Mouse (Mus musculus) embryonic facial prominence, embryonic 15.5 days (tissue): ENCODE measurements around the gene Gusb. TPM values are rescaled to one million over a fixed set of nuclear protein-coding genes. Genes with fewer than 3 reads are reported as not detected.

Experiments used
- ATAC-seq: fragments of 200-750 bp; cut with Nextera tagmentation; 2 replicates; pipeline ENCODE4 v1.8.0; 2017; ENCODE audit warnings: low read depth, moderate TSS enrichment; ENCODE audit not compliant: insufficient number of reproducible peaks, low FRiP score, low TSS enrichment
- H3K27ac ChIP-seq: fragments of 300-500 bp; sonication (generic); replicated peaks from 2 replicates; pipeline ENCODE4 v1.5.1; 2015; ENCODE audit warnings: mild to moderate bottlenecking, inconsistent platforms
- H3K27me3 ChIP-seq: fragments of 300-500 bp; sonication (generic); 2 replicates; pipeline ENCODE4 v1.6.1; 2015; ENCODE audit warnings: inconsistent platforms
- H3K36me3 ChIP-seq: fragments of 300-500 bp; sonication (generic); 2 replicates; pipeline ENCODE4 v1.6.1; 2015; ENCODE audit warnings: mild to moderate bottlenecking, inconsistent platforms
- H3K4me1 ChIP-seq: fragments of 300-500 bp; sonication (generic); 2 replicates; pipeline ENCODE4 v1.6.1; 2015; ENCODE audit warnings: inconsistent platforms
- H3K4me2 ChIP-seq: fragments of 300-500 bp; sonication (generic); replicated peaks from 2 replicates; pipeline ENCODE4 v1.6.1; 2015; ENCODE audit warnings: mild to moderate bottlenecking, inconsistent platforms
- H3K4me3 ChIP-seq: fragments of 300-500 bp; sonication (generic); replicated peaks from 2 replicates; pipeline ENCODE4 v1.5.1; 2015; ENCODE audit warnings: mild to moderate bottlenecking, inconsistent platforms
- H3K9ac ChIP-seq: fragments of 300-500 bp; sonication (generic); 2 replicates; pipeline ENCODE4 v1.6.1; 2015; ENCODE audit warnings: inconsistent platforms
- H3K9me3 ChIP-seq: fragments of 300-500 bp; sonication (generic); replicated peaks from 2 replicates; pipeline ENCODE4 v1.6.1; 2016; ENCODE audit warnings: inconsistent platforms
- WGBS: fragments of 180-500 bp; shearing (Covaris S2); methylation state at CpG from one replicate; pipeline ENCODE4 v1.1.7; 2015; 5-methylcytosine and 5-hydroxymethylcytosine counted together
- polyA plus RNA-seq: library from polyadenylated mRNA; unstranded; fragments of >200 nt; fragmentation: Nextera tagmentation; extraction: Ambion mirVana; gene quantifications from 2 replicates; pipeline ENCODE4 v1.2.1, GENCODE M21; 2015

Gene Gusb
- polyA plus RNA-seq, 1 experiment from 2014 or later, result 46.7 TPM

DNA sequence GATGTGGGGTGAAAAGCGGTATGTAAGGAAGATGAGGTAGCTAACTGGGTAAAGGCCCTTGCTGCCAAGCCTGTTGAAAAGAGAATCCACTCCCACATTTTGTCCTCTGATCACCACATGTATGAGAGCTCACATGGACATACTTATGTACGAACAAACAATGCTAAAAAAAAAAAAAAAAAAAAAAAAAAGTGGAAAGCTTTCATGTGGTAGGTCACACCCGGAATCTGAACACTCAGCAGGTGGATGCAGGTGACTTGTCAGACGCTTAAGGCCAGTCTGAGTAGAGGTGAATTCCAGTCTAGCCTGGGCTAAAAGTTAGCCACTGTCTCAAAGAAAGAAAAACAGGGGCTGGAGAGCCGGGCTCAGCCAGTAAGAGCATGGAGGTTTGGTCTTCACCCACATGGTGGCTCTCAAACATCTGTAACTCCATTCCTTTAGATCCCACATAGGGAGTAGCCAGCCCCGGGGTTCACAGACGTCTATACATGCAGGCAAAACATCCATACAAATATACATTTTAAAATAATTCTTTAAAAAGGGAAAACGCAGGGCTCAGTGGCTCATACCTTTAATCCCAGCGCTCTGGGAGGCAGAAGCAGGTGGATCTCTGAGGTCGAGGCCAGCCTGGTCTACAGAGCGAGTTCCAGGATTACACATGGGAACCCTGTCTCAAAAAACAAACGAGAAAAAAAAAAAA is 20.4 kb upstream of the Gusb start:
- 0 out of 2 replicates have a peak, but pooled peaks cover 3% of the 10 kb centered on the region for H3K27me3 ChIP-seq
- peaks cover 13% of the 10 kb centered on the region for H3K4me1 ChIP-seq
- no peaks in the 10 kb centered on the region for H3K9me3 ChIP-seq
- no peak overlapping the region for H3K27ac ChIP-seq
- ATAC-seq, result no peak
- H3K4me2 ChIP-seq, result peak overlapping the region; percentile 87
- 36% methylated on average over 12 of the region's 12 CpGs for WGBS
- no peak overlapping the region for H3K9ac ChIP-seq
- peak overlapping the region; percentile 60 for H3K4me3 ChIP-seq
- H3K36me3 ChIP-seq, result 0 out of 2 replicates have a peak, but pooled peaks cover 2% of the 10 kb centered on the region

DNA sequence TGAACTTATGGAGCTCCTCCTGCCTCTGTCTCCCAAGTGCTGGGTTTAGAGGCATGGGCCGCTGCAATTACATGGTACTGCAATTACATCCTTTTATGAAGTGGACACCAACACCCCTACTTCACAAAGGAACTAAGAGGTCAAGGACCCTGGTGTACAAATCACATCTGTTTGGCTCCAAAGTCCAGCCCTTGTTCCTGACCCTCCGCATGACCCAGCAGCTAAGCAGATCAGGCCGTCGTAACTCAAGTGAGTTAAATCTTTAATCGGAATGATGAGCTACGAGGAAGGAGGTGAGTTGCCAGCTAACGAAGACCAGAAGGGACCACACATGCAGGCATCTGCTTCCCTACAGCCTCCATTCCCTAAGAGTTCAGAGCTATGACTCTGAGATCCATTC is 19.5 kb upstream of the Gusb start:
- H3K9me3 ChIP-seq, result no peaks in the 10 kb centered on the region
- H3K4me2 ChIP-seq, result no peak overlapping the region
- 0 out of 2 replicates have a peak, but pooled peaks cover 3% of the 10 kb centered on the region for H3K36me3 ChIP-seq
- H3K4me3 ChIP-seq, result no peak overlapping the region
- peaks cover 13% of the 10 kb centered on the region for H3K4me1 ChIP-seq
- no peak for ATAC-seq
- no peak overlapping the region for H3K9ac ChIP-seq
- 0 out of 2 replicates have a peak, but pooled peaks cover 3% of the 10 kb centered on the region for H3K27me3 ChIP-seq
- no peak overlapping the region for H3K27ac ChIP-seq
- WGBS, result 58% methylated on average over 7 of the region's 7 CpGs

DNA sequence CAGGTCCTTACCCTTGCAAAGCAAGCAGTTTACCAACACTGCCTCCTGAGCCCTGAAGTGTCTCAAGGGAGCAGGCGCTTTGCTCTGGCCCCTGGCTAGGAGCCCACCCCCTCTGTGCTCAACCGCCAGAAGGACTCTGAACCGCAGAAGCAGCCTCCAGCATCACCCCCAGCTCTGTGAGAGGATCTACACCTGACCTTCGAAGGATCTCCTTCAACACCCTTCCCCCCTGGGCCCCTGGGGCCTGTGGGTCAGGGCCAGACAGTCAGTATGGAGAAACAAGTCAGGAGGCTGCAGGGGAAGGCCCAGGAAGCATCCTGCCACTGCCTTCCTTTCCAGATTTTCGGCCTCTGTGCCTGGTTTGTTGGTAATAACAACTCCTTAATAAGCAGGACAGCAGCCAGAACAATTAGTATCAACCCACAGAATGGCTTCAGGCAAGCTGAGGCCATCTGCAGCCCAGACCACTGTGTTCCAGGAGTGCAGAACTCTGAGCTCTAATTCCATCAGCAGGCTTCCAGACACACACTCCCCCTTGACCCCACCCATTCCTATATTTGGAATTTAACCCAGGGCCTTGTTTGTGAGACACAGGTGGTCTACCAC is 18.6 kb upstream of the Gusb start:
- no peak overlapping the region for H3K9ac ChIP-seq
- H3K4me1 ChIP-seq, result peaks cover 13% of the 10 kb centered on the region
- WGBS, result 30% methylated on average over 5 of the region's 5 CpGs
- H3K27ac ChIP-seq, result peak overlapping the region; percentile 36; the same call in 1 of the 2 replicates
- 0 out of 2 replicates have a peak, but pooled peaks cover 3% of the 10 kb centered on the region for H3K36me3 ChIP-seq
- no peaks in the 10 kb centered on the region for H3K9me3 ChIP-seq
- no peak overlapping the region for H3K4me3 ChIP-seq
- no peaks in the 10 kb centered on the region for H3K27me3 ChIP-seq
- H3K4me2 ChIP-seq, result no peak overlapping the region
- no peak for ATAC-seq

DNA sequence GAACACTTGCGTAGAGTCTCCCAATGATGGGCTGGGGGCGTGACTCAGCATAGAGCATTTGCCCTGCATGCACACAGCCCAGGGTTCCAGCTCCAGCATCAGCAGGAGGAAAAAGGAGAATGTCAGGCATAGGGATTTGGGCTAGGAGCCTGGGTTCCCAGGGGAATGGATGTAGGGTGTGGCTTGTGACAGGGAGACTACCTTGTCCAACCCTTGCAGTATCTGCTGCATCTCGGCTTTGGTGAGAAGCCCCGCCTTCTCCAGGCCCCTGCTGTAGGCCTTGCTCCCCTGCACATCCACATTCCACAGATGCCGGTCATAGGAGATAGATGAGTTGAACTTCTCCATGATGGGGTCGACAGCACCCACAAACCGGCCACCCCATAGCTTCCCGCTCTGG is 16.6 kb upstream of the Gusb start:
- Histone ChIP-seq H3K4me3 (no peak overlapping the region), H3K9me3 (no peaks in the 10 kb centered on the region), H3K36me3 (peaks cover 16% of the 10 kb centered on the region; the same call in 1 of the 2 replicates), H3K4me2 (no peak overlapping the region), H3K27ac (no peak overlapping the region), H3K27me3 (no peaks in the 10 kb centered on the region), H3K4me1 (peaks cover 13% of the 10 kb centered on the region), H3K9ac (no peak overlapping the region)
- WGBS, result 68% methylated on average over 8 of the region's 8 CpGs
- ATAC-seq, result no peak

DNA sequence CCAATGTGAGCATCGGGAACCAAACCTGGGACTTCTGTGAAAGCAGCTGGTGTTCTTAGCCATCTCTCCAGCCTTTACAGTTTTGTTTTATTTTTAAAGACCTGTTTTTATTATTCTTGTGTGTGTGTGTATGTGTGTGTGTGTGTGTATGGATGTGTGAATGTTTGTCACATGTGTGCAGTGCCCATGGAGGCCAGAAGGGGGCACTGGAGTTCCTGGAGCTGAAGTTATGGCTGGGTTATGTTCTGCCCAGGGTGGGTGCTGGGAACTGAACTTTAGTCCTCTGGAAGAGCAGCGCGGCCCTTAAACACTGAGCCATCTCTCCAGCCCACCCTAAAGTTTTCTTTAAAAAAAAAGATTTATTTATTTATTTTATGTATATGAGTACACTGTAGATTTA is 12.3 kb upstream of the Gusb start:
- Histone ChIP-seq H3K4me3 (no peak overlapping the region), H3K36me3 (peaks cover 33% of the 10 kb centered on the region), H3K4me1 (no peaks in the 10 kb centered on the region), H3K4me2 (no peak overlapping the region), H3K9me3 (peaks cover 5% of the 10 kb centered on the region; the same call in 1 of the 2 replicates), H3K27me3 (no peaks in the 10 kb centered on the region), H3K9ac (no peak overlapping the region), H3K27ac (no peak overlapping the region)
- WGBS, result 95% methylated on average over 3 of the region's 3 CpGs
- no peak for ATAC-seq

DNA sequence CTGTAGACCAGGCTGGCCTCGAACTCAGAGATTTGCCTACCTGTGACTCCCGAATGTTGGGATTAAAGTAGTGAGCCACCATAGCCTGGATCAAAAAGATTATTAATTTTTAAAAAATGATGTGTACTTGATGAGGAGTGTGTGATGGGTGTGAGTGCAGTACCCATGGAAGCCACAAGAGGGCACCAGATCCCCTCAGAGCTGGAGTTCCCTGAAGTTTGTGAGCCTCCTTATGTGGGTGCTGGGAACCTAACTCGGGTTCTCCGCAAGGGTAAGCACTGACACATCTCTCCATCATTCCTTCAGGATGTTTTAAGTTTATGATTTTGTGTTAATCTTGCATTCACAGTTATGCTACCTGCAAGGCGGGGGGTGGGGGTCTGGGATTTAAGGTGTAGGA is 8.1 kb upstream of the Gusb start:
- H3K9ac ChIP-seq, result no peak overlapping the region
- H3K4me1 ChIP-seq, result no peaks in the 10 kb centered on the region
- H3K9me3 ChIP-seq, result peaks cover 5% of the 10 kb centered on the region; the same call in 1 of the 2 replicates
- H3K27me3 ChIP-seq, result no peaks in the 10 kb centered on the region
- no peak overlapping the region for H3K27ac ChIP-seq
- no peak overlapping the region for H3K4me3 ChIP-seq
- H3K36me3 ChIP-seq, result peaks cover 29% of the 10 kb centered on the region
- WGBS, result 96% methylated on average over 5 of the region's 5 CpGs
- H3K4me2 ChIP-seq, result no peak overlapping the region
- ATAC-seq, result no peak

DNA sequence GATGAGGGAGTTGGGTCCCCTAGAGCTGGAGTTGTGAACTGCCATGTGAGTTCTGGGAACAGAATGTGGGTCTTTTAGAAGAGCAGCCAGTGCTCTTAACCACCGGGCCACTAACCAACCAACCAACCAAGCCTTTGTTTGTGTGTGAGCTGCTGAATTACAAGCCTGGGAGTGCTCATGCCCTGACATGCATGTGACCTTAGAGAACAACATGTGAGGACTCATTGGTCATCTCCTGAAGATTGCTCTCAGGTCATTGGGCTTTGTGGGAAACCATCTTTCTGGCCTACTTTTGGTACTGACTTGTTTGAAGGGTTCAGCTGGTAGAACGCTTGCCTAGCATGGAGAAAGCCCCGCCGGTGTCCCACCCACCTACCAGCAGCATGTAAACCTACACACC is 6.9 kb upstream of the Gusb start:
- H3K36me3 ChIP-seq, result peaks cover 18% of the 10 kb centered on the region
- H3K4me3 ChIP-seq, result no peak overlapping the region
- no peak overlapping the region for H3K9ac ChIP-seq
- WGBS, result 88% methylated on average over 4 of the region's 4 CpGs
- no peak overlapping the region for H3K4me2 ChIP-seq
- H3K27ac ChIP-seq, result no peak overlapping the region
- ATAC-seq, result no peak
- H3K9me3 ChIP-seq, result peaks cover 5% of the 10 kb centered on the region; the same call in 1 of the 2 replicates
- H3K4me1 ChIP-seq, result no peaks in the 10 kb centered on the region
- H3K27me3 ChIP-seq, result no peaks in the 10 kb centered on the region

DNA sequence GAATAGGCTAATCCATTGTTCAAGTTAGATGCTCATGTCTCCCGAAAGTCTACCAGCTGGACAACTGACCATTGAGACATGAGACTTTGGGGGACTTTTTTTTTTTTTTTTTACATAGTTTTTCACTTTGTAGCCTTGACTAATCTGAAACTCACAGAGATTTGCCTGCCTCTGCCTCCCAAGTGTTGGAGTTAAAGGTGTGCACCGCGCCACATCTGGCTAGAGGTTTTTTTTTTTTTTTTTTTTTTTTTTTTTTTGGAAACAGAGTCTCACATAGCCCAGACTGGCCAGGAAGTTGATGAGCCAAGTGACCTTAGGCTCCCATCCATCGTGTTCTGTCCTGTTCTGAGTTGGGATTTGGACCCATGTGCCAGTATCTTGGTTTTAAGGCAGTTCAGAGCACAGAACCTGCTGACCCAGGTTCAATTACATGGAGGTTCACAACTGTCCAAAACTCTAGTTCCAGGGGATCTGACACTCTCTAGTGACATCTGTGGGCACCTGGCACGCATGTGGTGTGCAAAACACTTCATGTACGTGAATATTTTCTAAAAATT is 5.3 kb upstream of the Gusb start:
- H3K9ac ChIP-seq, result no peak overlapping the region
- H3K27ac ChIP-seq, result no peak overlapping the region
- H3K4me1 ChIP-seq, result peaks cover 3% of the 10 kb centered on the region
- 81% methylated on average over 6 of the region's 6 CpGs for WGBS
- H3K27me3 ChIP-seq, result no peaks in the 10 kb centered on the region
- H3K36me3 ChIP-seq, result peaks cover 16% of the 10 kb centered on the region
- ATAC-seq, result no peak
- no peak overlapping the region for H3K4me3 ChIP-seq
- H3K9me3 ChIP-seq, result peaks cover 5% of the 10 kb centered on the region; the same call in 1 of the 2 replicates
- no peak overlapping the region for H3K4me2 ChIP-seq

DNA sequence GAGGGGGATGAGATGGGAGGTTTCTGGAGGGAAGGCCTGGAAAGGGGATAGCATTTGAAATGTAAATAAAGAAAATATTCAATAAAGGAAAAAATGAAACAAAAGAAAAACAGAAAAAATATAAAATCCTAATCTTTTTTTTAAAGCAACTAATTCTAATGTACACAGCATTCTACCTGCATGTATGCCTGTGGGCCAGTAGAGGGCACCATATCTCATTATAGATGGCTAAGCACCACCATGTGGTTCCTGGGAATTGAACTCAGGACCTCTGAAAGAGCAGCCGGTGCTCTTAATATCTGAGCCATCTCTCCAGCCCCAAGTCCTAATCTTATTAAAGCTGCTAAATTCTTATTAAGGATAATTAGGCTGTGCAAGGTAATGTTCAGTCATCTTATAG is 4.5 kb upstream of the Gusb start:
- no peak overlapping the region for H3K9ac ChIP-seq
- 91% methylated on average over 1 of the region's 1 CpGs for WGBS
- no peaks in the 10 kb centered on the region for H3K27me3 ChIP-seq

DNA sequence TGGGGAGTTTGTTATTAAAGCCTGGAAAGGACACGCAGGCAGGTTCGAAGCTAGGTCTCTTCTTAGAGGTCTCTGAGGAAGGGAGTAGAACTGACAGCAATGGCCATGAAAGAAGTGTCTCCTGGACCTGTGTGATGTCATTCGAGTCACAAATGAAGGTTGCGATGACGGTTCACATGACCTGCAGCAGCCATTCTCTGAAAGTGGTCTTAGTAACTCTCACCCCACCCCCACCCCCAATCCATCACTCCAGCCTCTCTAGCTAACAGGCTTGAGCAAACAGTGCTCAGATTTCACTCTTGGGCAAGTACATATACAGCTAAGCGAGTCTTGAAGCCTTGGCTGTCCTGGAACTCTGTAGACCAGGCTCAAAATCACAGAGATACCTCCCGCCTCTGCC is 380 bp upstream of the Gusb start:
- ATAC-seq, result no peak

More for the DNA sequence above, 4.5 kb upstream of the Gusb start:
- no peak overlapping the region for H3K4me2 ChIP-seq
- no peak overlapping the region for H3K27ac ChIP-seq
- peaks cover 5% of the 10 kb centered on the region; the same call in 1 of the 2 replicates for H3K9me3 ChIP-seq
- no peak for ATAC-seq
- no peak overlapping the region for H3K4me3 ChIP-seq
- peaks cover 16% of the 10 kb centered on the region for H3K36me3 ChIP-seq
- H3K4me1 ChIP-seq, result peaks cover 6% of the 10 kb centered on the region

DNA sequence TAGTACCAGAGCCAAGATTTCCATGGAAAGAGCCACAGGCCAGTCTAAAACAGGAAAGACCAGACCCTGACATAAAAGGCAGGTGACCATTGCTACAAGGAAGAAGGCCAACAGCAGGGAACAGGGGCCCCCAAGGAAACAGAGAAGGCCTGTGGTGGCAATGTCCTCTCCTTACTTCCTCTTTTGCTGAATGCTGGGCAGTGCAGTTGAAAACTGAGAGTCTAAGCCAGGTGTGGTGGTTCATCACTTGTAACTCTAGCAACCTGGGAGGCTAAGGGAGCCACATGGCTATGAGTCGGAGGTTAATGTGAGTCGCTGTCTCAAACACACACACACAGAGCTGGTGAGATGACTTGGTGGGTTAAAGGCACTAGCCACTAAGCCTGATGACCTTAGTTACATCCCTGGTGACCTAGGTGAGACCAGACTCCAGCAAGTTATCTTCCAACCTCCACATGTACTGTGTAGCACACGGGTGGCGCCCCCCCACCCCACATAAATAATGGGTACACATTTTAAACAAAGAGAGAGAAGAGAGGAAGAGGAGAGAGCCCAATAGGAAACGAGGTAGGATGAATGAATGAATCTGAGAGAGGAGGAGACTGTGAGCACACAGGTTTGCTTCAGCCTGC is 1.4 kb downstream of the Gusb start:
- no peaks in the 10 kb centered on the region for H3K36me3 ChIP-seq
- peak overlapping the region; percentile 78 for H3K4me2 ChIP-seq
- H3K9me3 ChIP-seq, result no peaks in the 10 kb centered on the region
- ATAC-seq, result no peak
- H3K27ac ChIP-seq, result no peak overlapping the region
- no peaks in the 10 kb centered on the region for H3K27me3 ChIP-seq
- H3K4me1 ChIP-seq, result peaks cover 6% of the 10 kb centered on the region
- peak overlapping the region; percentile 68 for H3K4me3 ChIP-seq
- WGBS, result 61% methylated on average over 5 of the region's 5 CpGs
- H3K9ac ChIP-seq, result no peak overlapping the region

More for the DNA sequence above, 380 bp upstream of the Gusb start:
- H3K4me3 ChIP-seq, result peak overlapping the region; percentile 68
- 58% methylated on average over 7 of the region's 7 CpGs for WGBS
- peak overlapping the region; percentile 78 for H3K4me2 ChIP-seq
- H3K9ac ChIP-seq, result no peak overlapping the region
- no peaks in the 10 kb centered on the region for H3K36me3 ChIP-seq
- no peaks in the 10 kb centered on the region for H3K27me3 ChIP-seq
- H3K27ac ChIP-seq, result peak overlapping the region; percentile 68
- no peaks in the 10 kb centered on the region for H3K9me3 ChIP-seq
- peaks cover 6% of the 10 kb centered on the region for H3K4me1 ChIP-seq
